Mouse (Mus musculus) CD8-positive naive resting alpha-beta T cell, adult 2 months (primary cell): ENCODE results near the gene Fam53b.

ENCODE experiments used
- DNase-seq, 2 experiments: peaks; one replicate each; pipeline ENCODE4 v3.0.0; 2022; ENCODE audit warnings: low read depth in 2 of 2, low spot score in 2 of 2

Fam53b gene

GRCm38 (mm10) chr7:132790447-132791219, 23.1 kb downstream of the Fam53b start:
- no peak for DNase-seq

GRCm38 (mm10) chr7:132788826-132789225, 24.9 kb downstream of the Fam53b start:
- DNase-seq = no peak

DNA sequence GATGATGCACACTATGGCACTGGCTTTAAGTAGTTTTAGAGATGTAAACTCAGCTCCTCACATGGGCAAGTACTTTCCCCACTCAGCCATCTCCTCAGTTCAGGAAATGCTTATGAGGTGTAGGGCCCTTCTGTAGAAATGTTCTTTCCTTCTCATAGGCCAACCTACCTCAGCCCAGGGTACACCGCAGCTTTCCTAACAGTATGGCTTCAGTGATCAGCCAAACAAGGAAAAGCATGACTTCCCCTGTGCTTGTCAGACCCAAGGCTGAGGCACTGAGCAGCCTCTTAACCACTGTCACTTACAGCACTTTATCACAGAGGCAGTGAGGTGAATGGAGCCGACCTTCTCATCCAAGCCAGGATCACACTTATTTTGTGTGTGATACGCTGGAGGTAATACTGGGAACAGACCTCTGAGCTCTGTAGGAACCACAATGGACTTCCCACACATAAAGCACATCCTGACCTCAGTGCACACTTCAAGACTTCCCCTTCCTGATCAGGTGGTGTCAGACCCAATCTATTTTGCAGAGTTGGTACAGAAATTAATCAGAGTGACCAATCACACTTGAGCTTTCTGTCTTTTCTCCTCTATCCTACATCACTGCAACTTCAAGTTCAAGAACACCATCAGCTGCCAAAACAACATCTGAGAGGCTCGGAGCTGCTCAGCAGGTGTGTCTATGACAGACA, 26.0 kb downstream of the Fam53b start:
- no peak for DNase-seq

DNA sequence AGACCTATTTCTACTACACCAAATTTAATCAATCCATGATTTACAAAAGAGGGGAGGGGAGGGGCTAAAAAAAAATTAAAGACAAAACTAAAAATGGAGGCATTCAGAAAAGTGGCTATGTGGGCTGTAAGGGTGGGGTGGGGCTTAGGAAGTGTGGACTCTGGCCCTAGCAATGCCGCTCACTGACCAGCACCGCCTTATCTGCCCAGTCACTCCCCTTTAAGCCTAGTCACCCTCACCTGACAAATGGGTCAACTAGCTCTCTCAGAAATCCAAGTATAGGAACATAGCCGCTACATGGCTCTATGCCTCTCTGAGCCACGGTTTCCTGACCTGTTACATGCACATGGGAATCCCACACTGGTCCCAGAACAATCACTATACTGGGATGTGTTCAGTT, 26.7 kb downstream of the Fam53b start:
- DNase-seq = no peak

GRCm38 (mm10) chr7:132786522-132786921, 27.2 kb downstream of the Fam53b start:
- DNase-seq = no peak

GRCm38 (mm10) chr7:132786011-132786410, 27.7 kb downstream of the Fam53b start:
- DNase-seq = no peak

- DNase-seq = no peak
Measured at GRCm38 (mm10) chr7:132784101-132784500, 29.6 kb downstream of the Fam53b start.

- no peak for DNase-seq
Measured at GRCm38 (mm10) chr7:132781850-132782249, 31.8 kb downstream of the Fam53b start.

DNA sequence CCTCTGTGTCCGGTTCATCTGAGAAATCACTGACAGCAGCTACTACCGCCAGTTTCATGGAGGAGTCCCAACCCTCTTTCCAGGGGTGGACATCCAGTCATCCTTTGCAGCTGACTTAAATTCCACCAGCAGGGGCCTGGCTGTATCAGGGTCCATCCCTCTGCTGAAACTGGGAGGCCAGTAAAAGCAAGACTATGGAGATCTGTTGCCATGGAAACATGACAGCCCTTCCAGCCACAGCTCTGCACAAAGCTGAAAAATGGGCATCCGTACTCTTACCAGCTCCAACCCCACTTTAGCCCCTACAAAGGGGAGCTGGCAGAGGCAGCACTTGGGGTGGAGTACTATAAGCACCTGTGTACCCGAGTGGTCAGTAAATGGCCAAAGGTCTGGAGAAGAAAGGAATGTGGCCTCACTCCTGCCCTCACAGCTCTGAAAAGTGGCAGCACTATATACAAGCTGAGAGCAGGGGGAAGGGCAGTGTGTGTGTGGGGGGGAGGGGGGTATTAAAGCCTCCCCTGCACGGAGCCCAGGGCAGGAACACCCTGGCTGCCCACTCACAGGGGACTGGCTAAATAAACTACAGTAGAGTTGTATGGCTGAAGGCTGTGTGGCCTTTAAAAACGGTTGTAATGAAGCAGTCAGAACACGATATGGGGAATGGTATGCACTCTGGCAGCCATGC, 32.4 kb downstream of the Fam53b start:
- DNase-seq = no peak

- DNase-seq = no peak
Measured at GRCm38 (mm10) chr7:132780611-132781010, 33.1 kb downstream of the Fam53b start.

- DNase-seq = no peak
Measured at GRCm38 (mm10) chr7:132778630-132779029, 35.1 kb downstream of the Fam53b start.

GRCm38 (mm10) chr7:132777728-132778453, 35.8 kb downstream of the Fam53b start:
- no peak for DNase-seq

- no peak for DNase-seq
Measured at GRCm38 (mm10) chr7:132777117-132777516, 36.6 kb downstream of the Fam53b start.

DNA sequence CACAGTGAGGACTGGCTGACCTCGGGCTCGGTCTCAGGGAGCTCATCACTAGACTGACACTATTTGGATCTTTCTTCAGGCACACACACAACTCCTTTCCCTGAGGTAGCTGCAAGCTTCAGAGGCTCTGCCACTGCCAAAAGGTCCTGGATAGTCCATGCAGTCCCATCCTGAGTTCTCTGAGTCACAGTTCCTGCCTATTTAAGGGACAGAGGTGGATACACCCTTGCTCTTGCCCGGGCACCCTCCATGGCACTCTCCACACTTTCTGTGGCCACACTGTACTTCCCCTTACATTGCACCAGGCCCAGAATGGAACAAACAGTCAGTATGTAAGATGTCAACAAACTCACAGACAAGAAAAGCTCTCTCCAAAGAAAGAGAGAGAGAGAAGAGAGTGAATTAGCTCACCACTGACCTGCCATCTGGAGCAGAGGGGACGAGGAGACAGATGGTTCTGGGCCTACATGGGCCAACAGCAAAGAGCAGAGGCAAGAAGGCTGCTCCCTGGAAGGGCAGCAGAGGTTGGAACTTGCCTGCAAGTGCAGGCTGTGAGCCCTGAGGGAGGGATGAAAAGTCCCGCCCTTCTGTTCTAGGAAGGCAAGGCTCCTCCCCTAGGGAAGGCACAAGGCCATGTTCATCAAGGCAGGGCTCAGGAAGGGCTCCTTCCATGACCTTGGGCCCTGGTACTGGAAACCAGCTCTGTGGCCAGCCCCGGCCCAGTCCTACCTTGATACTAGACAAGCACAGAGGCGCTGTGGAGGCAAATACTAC, 37.2 kb downstream of the Fam53b start:
- DNase-seq = no peak

DNA sequence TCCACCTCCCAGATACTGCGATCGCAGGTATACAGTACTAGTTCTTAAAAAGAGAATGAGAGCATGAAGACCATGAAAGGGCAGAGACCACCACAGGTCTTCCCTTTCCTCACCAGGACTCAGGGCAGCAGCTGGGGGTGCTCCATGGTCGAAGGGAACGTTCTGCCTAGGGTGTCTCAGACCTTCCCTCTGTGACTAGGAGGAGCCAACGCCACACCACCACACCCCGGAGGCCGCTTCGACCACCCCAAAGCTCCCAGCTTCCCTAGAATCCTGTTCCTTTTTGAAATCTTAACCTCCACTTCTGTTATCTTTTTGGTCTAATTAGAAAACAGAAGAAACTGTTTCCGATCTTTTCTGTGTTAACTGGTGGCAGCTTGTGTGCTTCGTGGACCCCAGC, 37.8 kb downstream of the Fam53b start:
- no peak for DNase-seq

DNA sequence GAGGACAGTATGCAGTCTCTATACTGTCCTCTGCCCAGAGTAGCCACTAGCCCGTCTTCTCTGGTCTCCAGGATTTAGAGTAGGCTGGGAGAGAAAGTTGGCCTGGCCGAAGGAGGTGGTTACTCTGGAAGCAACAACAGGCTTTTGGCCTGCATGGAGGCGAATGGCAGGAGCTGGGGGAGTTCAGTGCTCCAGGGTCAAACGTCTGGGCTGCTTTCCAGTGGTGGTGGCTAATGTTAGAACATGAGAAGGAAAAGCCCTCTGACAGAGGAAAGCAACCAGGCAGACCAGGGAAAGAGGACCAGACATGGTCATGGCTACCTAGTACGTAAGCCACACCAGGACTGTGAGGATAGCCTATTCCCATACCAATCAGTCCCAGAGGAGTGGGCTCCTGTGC, 38.4 kb downstream of the Fam53b start:
- DNase-seq = no peak

DNA sequence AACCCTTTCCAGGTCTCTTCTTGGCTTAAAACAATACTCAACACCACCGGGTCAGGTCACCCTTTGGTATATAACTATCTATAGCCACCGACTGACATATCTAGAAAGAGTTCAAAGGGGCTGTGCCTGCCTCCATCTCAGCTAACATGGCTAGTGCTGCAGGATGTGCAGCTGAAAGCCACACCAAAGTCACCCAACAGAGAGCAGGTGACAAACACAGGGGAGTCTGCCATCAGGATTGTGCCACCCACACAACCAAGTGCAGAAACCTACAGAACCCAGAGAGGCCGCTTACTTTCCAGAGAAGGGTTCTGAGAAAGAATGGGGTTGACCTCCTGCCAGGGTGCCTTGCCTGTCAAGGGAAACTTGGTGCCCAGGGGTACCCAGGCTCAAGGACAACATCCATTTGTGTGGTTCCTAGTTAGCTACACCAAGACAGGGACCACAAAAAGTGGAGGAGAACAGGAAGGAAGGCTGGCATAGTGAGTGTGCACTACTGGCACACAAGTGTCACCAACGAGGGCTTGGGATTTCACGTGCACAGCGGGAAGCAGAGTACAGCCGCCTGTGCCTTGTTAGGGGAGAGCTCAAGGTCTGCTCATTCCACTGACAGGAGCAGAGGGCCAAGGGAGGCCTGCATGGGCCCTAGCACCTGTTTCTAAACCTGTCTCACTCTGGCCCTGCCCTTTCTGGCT, 40.5 kb downstream of the Fam53b start:
- peak; percentile 58 to 60 for DNase-seq

GRCm38 (mm10) chr7:132772440-132772839, 41.2 kb downstream of the Fam53b start:
- no peak for DNase-seq

DNA sequence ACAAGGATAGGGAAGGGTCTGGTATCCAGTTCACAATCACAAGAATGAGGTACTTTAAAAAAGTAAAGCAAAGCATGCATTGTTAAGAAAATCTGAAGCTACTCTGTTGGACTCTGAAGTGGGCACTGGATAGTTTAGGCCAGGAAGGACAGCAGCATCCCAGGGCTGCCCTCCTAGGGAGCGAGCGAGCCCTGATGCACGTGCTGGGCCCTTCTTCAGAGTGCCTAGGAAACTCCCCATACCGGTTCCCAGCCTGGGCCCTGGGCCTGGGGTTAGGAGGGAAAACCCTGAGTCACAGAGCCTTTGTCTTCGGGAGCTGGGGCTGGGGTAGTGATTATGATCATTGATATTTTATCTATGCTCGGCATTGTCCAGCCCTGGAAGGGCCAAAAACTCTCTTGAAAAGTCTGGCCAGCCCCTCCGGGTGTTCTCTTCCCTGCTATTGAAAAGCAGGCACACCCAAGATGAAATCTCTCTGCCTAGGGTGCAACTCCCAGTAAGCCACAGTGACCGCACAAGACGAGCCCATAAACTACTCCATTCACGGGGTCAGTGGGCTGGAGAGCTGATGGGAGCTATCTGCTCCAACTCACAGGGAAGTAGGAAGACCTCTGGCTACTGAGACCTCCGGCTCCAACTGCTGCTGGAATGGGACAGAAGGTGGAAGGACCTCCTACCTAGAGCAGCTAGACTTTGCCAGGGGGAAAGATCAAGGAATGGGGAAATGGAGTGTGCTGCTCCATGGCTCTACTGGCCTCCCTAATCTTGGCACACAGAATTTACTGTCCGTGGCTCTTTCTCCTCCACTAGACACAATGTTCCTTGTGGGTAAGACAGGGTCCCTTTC, 45.0 kb downstream of the Fam53b start:
- DNase-seq = no peak
